Mouse (Mus musculus) retina, postnatal 1 day (tissue): ENCODE measurements around the gene Fkbp10.

Experiments
- DNase-seq: peaks from one replicate; pipeline ENCODE4 v3.0.0-alpha.2; 2012

The Fkbp10 gene

GRCm38 (mm10) chr11:100472935-100473295 is 57.4 kb downstream of the Fkbp10 start:
- no peak for DNase-seq
